Mouse (Mus musculus) CH12.LX (cell line): ENCODE results near the gene Ccnd3.

Source experiments
- CTCF ChIP-seq, 2 experiments: IDR thresholded peaks in 1 of 2; conservative IDR thresholded peaks in 1 of 2; 2 replicates each; pipeline ENCODE4 v1.5.1; 2011 to 2012; ENCODE audit warnings: low read depth in 2 of 2, low read length in 2 of 2, improper control_type of control experiment in 1 of 2, inconsistent platforms in 1 of 2, mild to moderate bottlenecking in 1 of 2, moderate library complexity in 1 of 2
- POLR2A ChIP-seq: IDR thresholded peaks from 2 replicates; pipeline ENCODE4 v1.6.1; 2011; ENCODE audit warnings: low read depth, mild to moderate bottlenecking, improper control_type of control experiment, low read length
- ZMIZ1 ChIP-seq: IDR thresholded peaks from 2 replicates; pipeline ENCODE4 v1.6.1; 2012; ENCODE audit warnings: low read depth, mild to moderate bottlenecking, inconsistent platforms, low read length, improper control_type of control experiment

GRCm38 (mm10) chr17:47473434-47473974, 31.3 kb upstream of the Ccnd3 start:
- no peak for TF ChIP-seq POLR2A
- peak; percentile 87 to 90 for TF ChIP-seq CTCF (conservative IDR thresholded peaks at IDR 0.05 in 1 of 2, IDR thresholded peaks at IDR 0.05 in 1 of 2; ENCODE audit: low read depth in 2 of 2, low read length in 2 of 2)
- TF ChIP-seq ZMIZ1: no peak
